Mouse (Mus musculus) CH12.LX (cell line): ENCODE results near the gene Pelp1. TPM values are rescaled to one million over a fixed set of nuclear protein-coding genes. Genes with fewer than 3 reads are reported as not detected.

Source experiments
- DNase-seq: peaks from one replicate; pipeline ENCODE4 v3.0.0-alpha.2; 2013; ENCODE audit errors: extremely low read depth
- H3K27ac ChIP-seq: 2 replicates; pipeline ENCODE4 v1.5.1; 2012; ENCODE audit warnings: low read depth, mild to moderate bottlenecking, control low read depth, moderate library complexity; ENCODE audit not compliant: insufficient read depth
- H3K27me3 ChIP-seq: replicated peaks from 2 replicates; pipeline ENCODE3; 2012; ENCODE audit warnings: inconsistent platforms
- H3K36me3 ChIP-seq, 2 experiments: replicated peaks in 1 of 2; 2 replicates each; pipeline versions ENCODE3 to v1.6.1; 2012; ENCODE audit warnings: inconsistent platforms in 1 of 2, low read length in 1 of 2, mild to moderate bottlenecking in 1 of 2, mixed read lengths in 1 of 2, moderate library complexity in 1 of 2; ENCODE audit not compliant: control insufficient read depth in 1 of 2, insufficient read depth in 1 of 2
- H3K4me1 ChIP-seq, 2 experiments: 2 replicates each; pipeline ENCODE4 v1.6.1; 2012; ENCODE audit warnings: inconsistent platforms in 1 of 2, moderate library complexity in 1 of 2; ENCODE audit not compliant: insufficient read depth in 2 of 2, control insufficient read depth in 1 of 2
- H3K4me2 ChIP-seq: 2 replicates; pipeline ENCODE4 v1.6.1; 2012; ENCODE audit warnings: low read depth, mild to moderate bottlenecking, control low read depth; ENCODE audit not compliant: poor library complexity, insufficient read depth, severe bottlenecking
- H3K4me3 ChIP-seq, 3 experiments: fragments of 150-350 bp in 1 of 3; sonication (generic) in 1 of 3; replicated peaks in 1 of 3; 2 replicates each; pipeline versions ENCODE3 to v1.5.1; 2011 to 2012; ENCODE audit warnings: low read depth in 2 of 3, low read length in 2 of 3, mild to moderate bottlenecking in 2 of 3, moderate library complexity in 2 of 3, control low read depth in 1 of 3, improper control_type of control experiment in 1 of 3, inconsistent platforms in 1 of 3, mixed read lengths in 1 of 3; ENCODE audit not compliant: poor library complexity in 1 of 3
- H3K79me2 ChIP-seq: replicated peaks from 2 replicates; pipeline ENCODE4 v1.6.1; 2012; ENCODE audit warnings: mild to moderate bottlenecking, moderate library complexity; ENCODE audit not compliant: control insufficient read depth, poor library complexity, insufficient read depth, severe bottlenecking; ENCODE audit errors: extremely low read depth
- H3K9ac ChIP-seq: 2 replicates; pipeline ENCODE4 v1.6.1; 2012; ENCODE audit warnings: low read depth, mild to moderate bottlenecking, control low read depth, moderate library complexity; ENCODE audit not compliant: insufficient read depth
- H3K9me3 ChIP-seq: replicated peaks from 2 replicates; pipeline ENCODE3; 2012; ENCODE audit warnings: low read length, inconsistent platforms, mixed read lengths
- BHLHE40 ChIP-seq: IDR thresholded peaks from 2 replicates; pipeline ENCODE4 v1.6.1; 2011; ENCODE audit warnings: mild to moderate bottlenecking, low read depth, low read length, improper control_type of control experiment
- CHD1 ChIP-seq: IDR thresholded peaks from 2 replicates; pipeline ENCODE4 v1.6.1; 2012; ENCODE audit warnings: low read depth, low read length, improper control_type of control experiment, inconsistent platforms
- CHD2 ChIP-seq: IDR thresholded peaks from 2 replicates; pipeline ENCODE4 v1.6.1; 2011; ENCODE audit warnings: low read length, improper control_type of control experiment
- CTCF ChIP-seq, 2 experiments: IDR thresholded peaks in 1 of 2; conservative IDR thresholded peaks in 1 of 2; 2 replicates each; pipeline ENCODE4 v1.5.1; 2011 to 2012; ENCODE audit warnings: low read depth in 2 of 2, low read length in 2 of 2, improper control_type of control experiment in 1 of 2, inconsistent platforms in 1 of 2, mild to moderate bottlenecking in 1 of 2, moderate library complexity in 1 of 2
- E2F4 ChIP-seq: IDR thresholded peaks from 2 replicates; pipeline ENCODE4 v1.6.1; 2011; ENCODE audit warnings: low read depth, low read length, improper control_type of control experiment; ENCODE audit not compliant: insufficient replicate concordance
- ELF1 ChIP-seq: IDR thresholded peaks from 2 replicates; pipeline ENCODE4 v1.6.1; 2014; ENCODE audit warnings: low read depth, mild to moderate bottlenecking, inconsistent platforms, low read length, improper control_type of control experiment
- EP300 ChIP-seq: IDR thresholded peaks from 2 replicates; pipeline ENCODE4 v1.6.1; 2011; ENCODE audit warnings: low read length, improper control_type of control experiment
- ETS1 ChIP-seq: conservative IDR thresholded peaks from 2 replicates; pipeline ENCODE4 v1.6.1; 2012; ENCODE audit warnings: low read depth, mild to moderate bottlenecking, inconsistent platforms, low read length, improper control_type of control experiment, moderate library complexity
- GABPA ChIP-seq: IDR thresholded peaks from 2 replicates; pipeline ENCODE4 v1.6.1; 2012; ENCODE audit warnings: low read depth, low read length, improper control_type of control experiment, inconsistent platforms; ENCODE audit not compliant: insufficient replicate concordance
- HCFC1 ChIP-seq: IDR thresholded peaks from 2 replicates; pipeline ENCODE4 v1.6.1; 2012; ENCODE audit warnings: low read depth, mild to moderate bottlenecking, inconsistent platforms, low read length, improper control_type of control experiment
- IRF4 ChIP-seq: IDR thresholded peaks from 2 replicates; pipeline ENCODE4 v1.6.1; 2014; ENCODE audit warnings: low read depth, mild to moderate bottlenecking, inconsistent platforms, low read length, improper control_type of control experiment
- JUN ChIP-seq: IDR thresholded peaks from 2 replicates; pipeline ENCODE4 v1.6.1; 2011; ENCODE audit warnings: low read depth, mild to moderate bottlenecking, low read length, improper control_type of control experiment, moderate library complexity; ENCODE audit not compliant: insufficient read depth
- JUND ChIP-seq: conservative IDR thresholded peaks from 2 replicates; pipeline ENCODE4 v1.6.1; 2011; ENCODE audit warnings: low read depth, low read length, improper control_type of control experiment
- KAT2A ChIP-seq: IDR thresholded peaks from 2 replicates; pipeline ENCODE4 v1.6.1; 2012; ENCODE audit warnings: low read length, improper control_type of control experiment, inconsistent platforms; ENCODE audit not compliant: insufficient replicate concordance
- MAFK ChIP-seq: IDR thresholded peaks from 2 replicates; pipeline ENCODE4 v1.6.1; 2011; ENCODE audit warnings: low read length, improper control_type of control experiment; ENCODE audit not compliant: insufficient replicate concordance
- MAX ChIP-seq: IDR thresholded peaks from 2 replicates; pipeline ENCODE4 v1.6.1; 2011; ENCODE audit warnings: low read length, improper control_type of control experiment
- MAZ ChIP-seq: IDR thresholded peaks from 2 replicates; pipeline ENCODE4 v1.6.1; 2012; ENCODE audit warnings: low read depth, mild to moderate bottlenecking, inconsistent platforms, low read length, improper control_type of control experiment, moderate library complexity
- MEF2A ChIP-seq: IDR thresholded peaks from 2 replicates; pipeline ENCODE4 v1.6.1; 2014; ENCODE audit warnings: low read depth, mild to moderate bottlenecking, inconsistent platforms, low read length, improper control_type of control experiment, borderline replicate concordance
- MXI1 ChIP-seq: IDR thresholded peaks from 2 replicates; pipeline ENCODE4 v1.6.1; 2011; ENCODE audit warnings: mild to moderate bottlenecking, low read depth, low read length, improper control_type of control experiment
- MYC ChIP-seq: IDR thresholded peaks from 2 replicates; pipeline ENCODE4 v1.6.1; 2011; ENCODE audit warnings: low read depth, mild to moderate bottlenecking, improper control_type of control experiment, low read length
- NELFE ChIP-seq: IDR thresholded peaks from 2 replicates; pipeline ENCODE4 v1.6.1; 2011; ENCODE audit warnings: low read depth, low read length, improper control_type of control experiment
- NRF1 ChIP-seq: IDR thresholded peaks from 2 replicates; pipeline ENCODE4 v1.6.1; 2014; ENCODE audit warnings: low read depth, mild to moderate bottlenecking, inconsistent platforms, low read length, improper control_type of control experiment, moderate library complexity
- PAX5 ChIP-seq: IDR thresholded peaks from 2 replicates; pipeline ENCODE4 v1.6.1; 2012; ENCODE audit warnings: low read length, inconsistent platforms, mixed read lengths
- POLR2A ChIP-seq: IDR thresholded peaks from 2 replicates; pipeline ENCODE4 v1.6.1; 2011; ENCODE audit warnings: low read depth, mild to moderate bottlenecking, improper control_type of control experiment, low read length
- POLR2AphosphoS2 ChIP-seq: IDR thresholded peaks from 2 replicates; pipeline ENCODE4 v1.6.1; 2011; ENCODE audit warnings: low read depth, low read length, improper control_type of control experiment
- RAD21 ChIP-seq: IDR thresholded peaks from 2 replicates; pipeline ENCODE4 v1.6.1; 2011; ENCODE audit warnings: low read depth, mild to moderate bottlenecking, low read length, improper control_type of control experiment, moderate library complexity
- RCOR1 ChIP-seq: conservative IDR thresholded peaks from 2 replicates; pipeline ENCODE4 v1.6.1; 2012; ENCODE audit warnings: low read depth, mild to moderate bottlenecking, inconsistent platforms, low read length, improper control_type of control experiment
- SIN3A ChIP-seq: IDR thresholded peaks from 2 replicates; pipeline ENCODE4 v1.6.1; 2012; ENCODE audit warnings: low read length, improper control_type of control experiment, inconsistent platforms
- SMC3 ChIP-seq: IDR thresholded peaks from 2 replicates; pipeline ENCODE4 v1.6.1; 2011; ENCODE audit warnings: low read depth, low read length, improper control_type of control experiment
- TBP ChIP-seq: conservative IDR thresholded peaks from 2 replicates; pipeline ENCODE4 v1.6.1; 2011; ENCODE audit warnings: low read depth, low read length, improper control_type of control experiment
- TCF12 ChIP-seq: IDR thresholded peaks from 2 replicates; pipeline ENCODE4 v1.6.1; 2014; ENCODE audit warnings: low read depth, mild to moderate bottlenecking, inconsistent platforms, low read length, improper control_type of control experiment
- UBTF ChIP-seq: IDR thresholded peaks from 2 replicates; pipeline ENCODE4 v1.6.1; 2012; ENCODE audit warnings: low read depth, mild to moderate bottlenecking, inconsistent platforms, low read length, improper control_type of control experiment, moderate library complexity
- USF1 ChIP-seq: IDR thresholded peaks from 2 replicates; pipeline ENCODE4 v1.6.1; 2014; ENCODE audit warnings: low read depth, mild to moderate bottlenecking, inconsistent platforms, low read length, improper control_type of control experiment
- USF2 ChIP-seq: conservative IDR thresholded peaks from 2 replicates; pipeline ENCODE4 v1.6.1; 2011; ENCODE audit warnings: low read depth, low read length, improper control_type of control experiment
- ZC3H11A ChIP-seq: IDR thresholded peaks from 2 replicates; pipeline ENCODE4 v1.6.1; 2012; ENCODE audit warnings: low read depth, mild to moderate bottlenecking, inconsistent platforms, low read length, improper control_type of control experiment
- ZKSCAN1 ChIP-seq: IDR thresholded peaks from 2 replicates; pipeline ENCODE4 v1.6.1; 2012; ENCODE audit warnings: low read depth, inconsistent platforms, low read length, improper control_type of control experiment, borderline replicate concordance
- ZMIZ1 ChIP-seq: IDR thresholded peaks from 2 replicates; pipeline ENCODE4 v1.6.1; 2012; ENCODE audit warnings: low read depth, mild to moderate bottlenecking, inconsistent platforms, low read length, improper control_type of control experiment
- ZNF384 ChIP-seq: IDR thresholded peaks from 2 replicates; pipeline ENCODE4 v1.6.1; 2012; ENCODE audit warnings: low read depth, low read length, improper control_type of control experiment, inconsistent platforms
- dilution Hi-C: fragments of 300-500 bp; cut with MboI; formaldehyde crosslinking; loops from 2 replicates; pipeline ENCODE4 v1.14.3; 2020; ENCODE audit warnings: low sequenced_read_pairs; ENCODE audit not compliant: extremely low pct_unique_long_range_greater_than_20kb, extremely low pct_ligation_motif_present
- in situ Hi-C: fragments of 300-500 bp; cut with MboI; formaldehyde crosslinking; loops from 3 replicates; pipeline ENCODE4 v1.14.3; 2019; ENCODE audit warnings: low sequenced_read_pairs, low pct_ligation_motif_present, low pct_unique_long_range_greater_than_20kb, mixed read lengths
- polyA plus RNA-seq: library from polyadenylated mRNA; unstranded; fragments of >175 nt; gene quantifications from 2 replicates; pipeline ENCODE4 v1.2.1, GENCODE M21; 2012; ENCODE audit warnings: low read depth; ENCODE audit not compliant: insufficient read length
- total RNA-seq, 2 experiments: library from RNA; depleted of rRNA; stranded (reverse); fragments of 300-350 nt in 1 of 2; fragments of >200 nt in 1 of 2; gene quantifications; 2 replicates each; pipeline ENCODE4 v1.2.3; 2012 to 2014

Pelp1 gene
- total RNA-seq (2012; rRNA removed) (33.0 and 37.5 TPM in 2 replicates), total RNA-seq (2014; rRNA removed) (12.9 and 13.2 TPM in 2 replicates), polyA plus RNA-seq (101 and 113 TPM in 2 replicates)

GRCm38 (mm10) chr11:70409594-70410296 lies at the start of gene Pelp1:
Gene Pelp1 (minus strand): TSS chr11:70410031.
- TF ChIP-seq IRF4 (peak; percentile 78; the same call in 1 of the 2 replicates), JUND (no peak), NRF1 (peak; percentile 91), CTCF (conservative IDR thresholded peaks at IDR 0.05 in 1 of 2, IDR thresholded peaks at IDR 0.05 in 1 of 2; ENCODE audit: low read depth in 2 of 2, low read length in 2 of 2) (no peak), MYC (no peak; the same call in 1 of the 2 replicates), EP300 (no peak), MXI1 (peak; percentile 100), JUN (no peak), TBP (0 out of 2 replicates have a peak, but pooled peaks have one; percentile 59), PAX5 (no peak), SIN3A (peak; percentile 94), HCFC1 (peak; percentile 95), TCF12 (peak; percentile 91), UBTF (no peak), ZC3H11A (no peak), ZNF384 (no peak), POLR2AphosphoS2 (peak; percentile 84; the same call in 1 of the 2 replicates), USF2 (peak; percentile 86), CHD2 (0 out of 2 replicates have a peak, but pooled peaks have one; percentile 3), RAD21 (no peak), RCOR1 (peak; percentile 71; the same call in 1 of the 2 replicates), USF1 (peak; percentile 89), NELFE (peak; percentile 95), MAFK (no peak), E2F4 (no peak; the same call in 1 of the 2 replicates), SMC3 (no peak), POLR2A (peak; percentile 97), KAT2A (peak; percentile 81; the same call in 1 of the 2 replicates), GABPA (peak; percentile 35; the same call in 1 of the 2 replicates), BHLHE40 (no peak; the same call in none of the 2 replicates), ELF1 (peak; percentile 66), ZMIZ1 (peak; percentile 91), MAX (peak; percentile 100), CHD1 (no peak), MEF2A (peak; percentile 71; the same call in 1 of the 2 replicates), MAZ (peak; percentile 100), ZKSCAN1 (peak; percentile 8; the same call in 1 of the 2 replicates), ETS1 (no peak)
- Histone ChIP-seq H3K36me3 (peaks cover 13 to 39% of the 10 kb centered on the region in 2 experiments), H3K9ac (peak within 1 kb of the TSS; percentile 92), H3K4me2 (peak within 1 kb of the TSS; percentile 93), H3K4me1 (peaks cover 12 to 49% of the 10 kb centered on the region in 2 experiments), H3K27ac (no peak within 1 kb of the TSS), H3K4me3 (peak within 1 kb of the TSS; percentile 91 to 96 (median 95)), H3K79me2 (peaks cover 49% of the 10 kb centered on the region), H3K9me3 (no peaks in the 10 kb centered on the region), H3K27me3 (no peaks in the 10 kb centered on the region)
- dilution Hi-C loops (no loop called here), in situ Hi-C loops (loop anchor here (5.0 to 10.0 kb wide), 3 partner anchors 98 to 345 kb away; partner anchors contain the start of genes 4930544D05Rik, Chrne and Tm4sf5)
- DNase-seq = peak; percentile 98
